ENCODE assay signal across 8 mouse cellular contexts in genomic region chr7:96951281-96952051, GRCm38 (mm10). TPM values are rescaled to one million over a fixed set of nuclear protein-coding genes. Genes with fewer than 3 reads are reported as not detected.
DNase-seq lines count a peak whose midpoint lies in the region; ATAC-seq lines count a peak whose summit lies in the region.

Gene Nars2, plus strand, starts transcription at chr7:96951505.

- WGBS in hindbrain, embryonic 12.5 days = under 1% methylated on average over 62 of the region's 62 CpGs

- H3K27me3 ChIP-seq in hindbrain, embryonic 12.5 days = no peaks in the 10 kb centered on the region

- H3K9ac ChIP-seq in hindbrain, embryonic 12.5 days = peak within 1 kb of the TSS; percentile 79

- peak; percentile 100 for ATAC-seq in hindbrain, embryonic 12.5 days (ENCODE audit: low FRiP score)

- peaks cover 7% of the 10 kb centered on the region for H3K4me1 ChIP-seq in hindbrain, embryonic 12.5 days

- H3K36me3 ChIP-seq in hindbrain, embryonic 12.5 days = no peaks in the 10 kb centered on the region

- H3K27ac ChIP-seq in hindbrain, embryonic 12.5 days = peak within 1 kb of the TSS; percentile 81

- H3K4me3 ChIP-seq in hindbrain, embryonic 12.5 days = peak within 1 kb of the TSS; percentile 86

- no peaks in the 10 kb centered on the region for H3K9me3 ChIP-seq in hindbrain, embryonic 12.5 days (replicated peaks)

- H3K4me2 ChIP-seq in hindbrain, embryonic 12.5 days (replicated peaks) = peak within 1 kb of the TSS; percentile 77

- peak; percentile 97 for DNase-seq in NIH3T3 (ENCODE audit: low read depth)
- DNase-seq in cerebellum, postnatal 10 days = peak; percentile 94 to 96
- DNase-seq in frontal cortex, postnatal 10 days (ENCODE audit: low spot score in 2 of 2) = peak; percentile 88 to 89
- peak; percentile 83 to 92 for DNase-seq in layer of hippocampus, postnatal 14 days (ENCODE audit: low spot score in 2 of 2)
- DNase-seq in lung, postnatal 14 days = peak; percentile 90
- peak; percentile 93 for DNase-seq in retina, adult 2 months (ENCODE audit: low read depth, low spot score)
- peak; percentile 86 to 90 for DNase-seq in thymus, postnatal 36 days

RNA-seq across cellular contexts. Expression of gene Nars2, which starts in this region (rescaled TPM):
- 19.7 and 21.3 TPM in 2 replicates for polyA plus RNA-seq in hindbrain, embryonic 12.5 days (2016; fragmentation: Nextera tagmentation; extraction: Ambion mirVana)
- total RNA-seq in layer of hippocampus, postnatal 14 days (2021) = 10 to 100 TPM; 17.6 to 19.4 TPM

Comparison
In these comparisons a context has a peak if more than half of its experiments do, and no peak if none do; other contexts are left out.
1. Peak in every context shown above with its lines: DNase-seq, ATAC-seq, H3K4me3 ChIP-seq and H3K27ac ChIP-seq.